Mouse (Mus musculus) testis, postnatal 10 days (tissue): ENCODE data around the gene Krt17.
A peak's percentile ranks its signal among the peaks of the same experiment; 100 is the strongest.
"Not testable (repeated sequence)": the region's sequence is repeated elsewhere in the genome, so short reads cannot be mapped to it uniquely, and the experiment has no call there.

Experiments
- DNase-seq: peaks from one replicate; pipeline ENCODE4 v3.0.0; 2021; ENCODE audit warnings: low spot score

Gene Krt17

DNA sequence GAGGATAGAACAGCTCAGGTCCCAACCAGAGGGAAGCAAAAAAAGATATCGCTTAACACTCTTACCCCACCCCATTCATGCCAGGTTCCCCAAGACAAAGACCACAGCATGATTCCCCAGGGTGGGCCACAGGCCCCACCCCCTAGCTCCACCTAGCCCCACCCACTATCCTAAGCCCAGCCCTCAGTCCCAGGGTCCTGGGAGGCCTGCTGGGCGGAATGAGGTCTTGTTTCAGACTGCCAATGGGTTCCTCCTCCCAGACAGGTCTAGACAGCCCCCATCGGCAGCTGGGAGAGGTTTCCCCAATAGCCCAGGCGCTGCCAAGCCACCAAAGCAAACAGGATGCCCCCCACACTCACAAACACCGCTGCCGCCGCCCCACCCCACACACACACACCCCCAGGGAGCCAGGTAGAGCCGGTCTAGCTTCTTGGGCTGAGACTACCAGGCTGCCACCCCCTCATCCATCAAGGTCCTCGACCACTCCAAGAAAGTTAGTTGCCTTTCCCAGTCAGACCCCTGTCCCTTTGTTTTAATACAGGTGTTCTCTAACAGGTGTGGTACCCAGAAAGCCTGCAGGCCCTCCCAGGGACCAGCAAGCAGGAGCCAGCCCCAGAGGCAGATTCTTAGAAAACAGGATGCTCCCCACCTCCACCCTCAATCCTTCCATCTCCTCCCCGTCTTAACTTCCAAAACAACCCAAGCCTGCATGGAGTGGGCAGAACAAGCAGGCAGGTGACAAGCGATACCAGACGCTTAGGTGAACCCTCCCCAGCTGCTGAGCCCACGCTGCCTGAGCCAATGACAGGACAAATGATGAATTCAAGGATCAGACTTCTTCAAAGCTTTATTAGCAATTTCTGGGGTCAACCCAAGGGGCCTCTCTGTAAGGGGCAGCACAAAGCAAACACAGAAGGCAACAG lies 1.5 kb upstream of the Krt17 start:
- peak; percentile 38 for DNase-seq

DNA sequence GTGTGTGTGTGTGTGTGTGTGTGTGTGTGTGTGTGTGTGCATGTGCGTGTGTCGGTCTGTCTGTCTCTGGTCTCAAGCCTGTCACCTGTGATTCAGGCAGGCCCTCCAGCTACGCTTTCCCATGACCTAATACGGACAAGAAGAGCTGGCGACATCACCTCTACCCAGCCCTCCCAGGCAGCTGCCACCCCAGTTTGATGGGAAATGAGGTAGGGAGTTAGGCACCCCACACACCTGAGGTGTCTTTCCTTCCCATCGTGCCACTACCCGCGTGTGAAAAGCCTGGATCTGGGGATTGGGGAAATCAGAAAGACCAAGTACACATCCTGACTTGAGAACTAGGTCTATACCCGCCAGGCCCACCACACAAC lies 391 bp upstream of the Krt17 start:
- no peak for DNase-seq

DNA sequence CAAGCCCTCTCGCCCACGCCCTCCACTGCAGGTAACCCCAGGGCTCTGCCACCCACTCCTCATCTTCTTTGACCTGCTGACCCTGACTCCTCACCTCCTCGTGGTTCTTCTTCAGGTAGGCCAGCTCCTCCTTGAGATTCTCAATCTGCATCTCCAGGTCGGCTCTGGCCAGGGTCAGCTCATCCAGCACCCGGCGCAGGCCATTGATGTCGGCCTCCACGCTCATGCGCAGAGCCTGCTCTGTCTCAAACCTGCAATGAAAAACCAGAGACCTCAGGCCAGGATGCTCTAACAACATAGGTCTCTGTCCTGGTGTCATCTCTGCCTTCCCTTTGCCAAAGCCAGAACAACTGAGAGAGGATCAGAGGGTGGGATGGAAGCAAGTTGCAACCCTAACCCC lies 1.8 kb downstream of the Krt17 start:
- peak; percentile 37 for DNase-seq

DNA sequence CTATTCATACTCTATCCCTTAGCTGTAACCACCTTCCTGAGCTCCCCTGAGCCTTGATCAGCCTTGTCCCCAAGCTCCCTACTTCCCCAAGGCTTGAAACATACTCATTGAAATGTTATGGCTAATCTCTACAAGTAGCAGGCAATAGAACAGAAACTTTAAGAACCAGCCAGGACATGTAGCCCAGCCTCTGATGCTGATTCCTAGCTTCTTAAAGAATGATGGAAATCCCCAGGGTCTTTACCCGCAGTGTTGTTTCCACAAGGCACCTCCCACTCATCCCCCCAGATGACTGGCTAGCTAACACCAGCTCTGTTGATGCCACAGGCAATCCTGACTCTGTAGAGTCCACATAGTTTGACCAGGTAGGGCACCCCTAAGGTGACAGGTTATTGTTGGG lies 2.9 kb downstream of the Krt17 start:
- DNase-seq: peak; percentile 21

DNA sequence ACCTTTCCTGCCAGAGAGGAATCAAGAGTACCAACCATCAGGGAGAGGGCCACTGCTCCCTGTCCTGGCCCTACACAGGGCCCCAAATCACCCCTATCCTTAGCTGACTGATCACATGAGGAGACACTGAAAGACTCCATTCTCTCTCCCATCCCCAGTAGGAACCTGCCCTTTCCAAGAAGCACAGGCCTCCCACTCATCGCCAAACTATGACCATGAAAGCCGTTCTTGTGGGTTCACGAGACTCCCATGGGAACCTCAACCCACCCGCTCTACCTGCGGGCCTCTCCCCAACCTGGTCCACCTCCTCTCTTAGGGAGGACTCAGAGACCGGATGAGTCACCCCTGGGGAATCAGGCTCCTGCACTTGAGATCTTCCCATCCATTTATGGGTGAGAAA lies 5.3 kb downstream of the Krt17 start:
- no peak for DNase-seq

DNA sequence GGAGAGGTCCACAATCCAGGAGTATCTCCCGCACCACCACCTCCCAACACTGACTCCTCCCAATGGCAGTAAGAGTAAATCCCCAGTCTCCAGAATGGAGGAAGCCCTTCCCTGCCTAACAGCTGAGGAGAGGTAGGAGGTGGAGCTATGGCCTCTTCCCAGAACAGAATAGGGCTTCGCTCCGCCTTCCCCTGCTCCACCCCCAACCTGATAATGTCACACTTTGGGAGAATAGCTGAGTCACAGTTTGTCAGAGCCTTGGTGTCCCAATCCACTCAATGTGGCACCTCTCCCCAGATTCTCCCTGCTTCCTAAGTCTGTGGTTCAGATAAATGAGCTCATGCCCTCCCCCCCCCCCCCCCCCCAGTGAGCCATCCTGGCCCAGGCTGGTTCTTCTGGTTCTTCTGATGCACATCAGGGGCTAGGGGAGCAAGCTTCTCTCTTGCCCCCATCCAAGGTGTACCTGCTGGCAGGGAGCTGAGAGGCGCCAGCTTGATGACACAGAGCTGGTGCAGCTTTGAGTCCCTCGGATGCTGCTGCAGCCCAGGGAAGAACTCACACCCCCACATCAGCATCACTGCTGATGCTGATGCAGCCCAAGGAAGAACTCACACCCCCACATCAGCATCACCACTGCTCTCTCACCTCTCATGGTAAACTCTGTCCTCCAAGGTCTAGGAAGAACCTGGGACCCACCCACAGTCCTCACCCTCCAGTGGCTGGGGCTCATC lies 6.3 kb downstream of the Krt17 start:
- DNase-seq: no peak

DNA sequence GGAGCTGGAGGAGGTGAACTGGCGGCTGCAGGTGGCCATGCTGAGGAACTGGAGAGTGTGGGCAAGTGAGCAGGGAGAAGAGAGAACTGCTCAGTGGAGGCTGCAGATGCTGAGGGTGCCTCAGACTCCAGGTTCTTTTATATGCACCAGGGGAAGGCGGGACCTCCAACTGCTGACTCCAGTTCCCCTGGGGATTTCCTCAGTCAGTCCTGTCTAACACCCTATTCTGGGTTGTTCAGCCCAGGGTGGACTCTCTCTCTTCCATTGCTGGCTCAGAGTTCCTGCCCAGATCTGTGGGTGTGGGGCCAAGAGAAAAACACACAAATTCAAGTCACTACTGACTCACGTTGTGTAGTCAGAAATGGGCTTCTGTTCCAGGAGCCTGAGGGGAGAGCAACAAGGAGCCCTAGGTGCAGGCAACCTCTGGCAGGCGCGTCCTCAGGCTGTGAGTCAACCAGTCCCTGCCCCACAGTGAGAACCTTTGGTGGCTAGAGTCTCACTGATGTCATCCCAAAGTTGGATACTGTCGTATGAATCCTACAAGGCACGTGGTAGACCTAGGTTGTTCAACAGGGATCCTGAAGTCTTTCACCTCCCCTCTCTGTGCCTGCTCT lies 11.9 kb downstream of the Krt17 start, which contains the start of gene Krt16:
TSS of gene Krt16 (minus strand) at position 51 of the 614 bp plus-strand sequence.
- DNase-seq: no peak

DNA sequence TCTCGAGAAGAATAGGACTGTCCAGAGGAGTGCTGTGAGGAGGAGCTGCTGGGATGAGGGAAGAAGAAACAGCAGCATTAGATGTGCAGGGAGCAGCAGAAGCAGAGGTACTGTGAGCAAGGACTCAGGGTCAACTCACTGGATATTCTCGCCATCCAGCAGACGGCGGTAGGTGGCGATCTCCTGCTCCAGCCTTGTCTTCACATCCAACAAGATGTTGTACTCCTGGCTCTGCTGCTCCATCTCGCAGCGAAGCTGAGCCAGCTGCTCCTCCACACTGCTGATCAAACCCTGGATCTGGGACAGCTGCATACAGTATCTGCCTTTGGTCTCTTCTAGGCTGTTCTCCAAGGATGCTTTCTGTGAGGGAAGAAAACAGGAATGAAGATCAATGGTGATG lies 14.4 kb downstream of the Krt17 start:
- DNase-seq: not testable (repeated sequence)

DNA sequence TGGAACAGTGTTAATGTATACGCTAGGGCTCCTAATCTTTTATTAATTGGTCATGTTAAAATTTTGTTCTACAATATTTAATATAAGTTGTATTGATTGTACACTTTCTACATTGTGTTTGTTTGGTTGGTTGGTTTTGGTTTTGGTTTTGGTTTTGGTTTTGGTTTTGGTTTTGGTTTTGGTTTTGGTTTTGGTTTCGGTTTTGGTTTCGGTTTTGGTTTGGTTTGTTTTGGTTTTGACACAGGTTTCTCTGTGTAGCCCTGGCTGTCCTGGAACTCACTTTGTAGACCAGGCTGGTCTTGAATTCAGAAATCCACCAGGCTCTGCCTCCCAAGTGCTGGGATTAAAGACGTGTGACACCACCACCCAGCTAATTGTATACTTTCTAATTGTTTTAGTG lies 20.6 kb downstream of the Krt17 start:
- DNase-seq: not testable (repeated sequence)

DNA sequence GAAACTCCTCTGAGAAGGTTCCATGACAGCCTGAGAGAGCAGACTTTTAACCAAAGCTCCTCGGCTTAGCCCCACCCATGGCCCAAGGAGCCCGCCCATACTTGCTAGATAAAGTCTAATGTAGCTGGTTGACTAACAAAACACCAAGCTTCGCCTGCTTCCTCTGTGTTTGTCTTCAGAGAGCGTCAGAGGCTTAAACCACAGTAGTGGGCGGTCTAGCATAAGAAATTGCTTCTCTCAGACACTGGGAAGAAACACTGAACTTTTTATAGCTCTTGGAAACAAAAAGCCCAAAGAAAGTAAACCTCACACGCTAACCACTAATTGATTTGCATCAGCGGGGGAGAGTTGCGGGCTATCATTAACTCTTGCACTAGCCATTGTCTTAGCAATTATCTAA lies 39.1 kb downstream of the Krt17 start:
- DNase-seq: no peak

DNA sequence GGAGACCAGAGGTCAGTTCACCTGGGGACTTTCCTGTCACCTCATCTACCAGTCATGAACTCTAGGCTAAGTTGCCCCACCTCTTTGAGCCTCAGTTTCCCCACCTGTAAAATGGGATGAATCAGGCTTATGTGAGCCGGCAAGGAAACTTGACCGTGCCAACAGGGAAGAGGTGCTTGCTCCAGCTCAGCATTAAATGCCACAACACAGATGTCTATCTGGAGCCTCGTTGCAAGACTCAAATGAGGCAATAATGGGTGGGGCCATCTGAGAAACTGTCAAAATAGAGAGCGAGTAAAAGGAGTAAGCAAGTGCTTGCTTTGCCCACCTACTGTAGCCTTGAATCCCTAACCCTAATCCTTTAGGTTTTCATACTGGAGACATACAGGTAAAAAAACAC lies 41.5 kb downstream of the Krt17 start:
- DNase-seq: no peak

DNA sequence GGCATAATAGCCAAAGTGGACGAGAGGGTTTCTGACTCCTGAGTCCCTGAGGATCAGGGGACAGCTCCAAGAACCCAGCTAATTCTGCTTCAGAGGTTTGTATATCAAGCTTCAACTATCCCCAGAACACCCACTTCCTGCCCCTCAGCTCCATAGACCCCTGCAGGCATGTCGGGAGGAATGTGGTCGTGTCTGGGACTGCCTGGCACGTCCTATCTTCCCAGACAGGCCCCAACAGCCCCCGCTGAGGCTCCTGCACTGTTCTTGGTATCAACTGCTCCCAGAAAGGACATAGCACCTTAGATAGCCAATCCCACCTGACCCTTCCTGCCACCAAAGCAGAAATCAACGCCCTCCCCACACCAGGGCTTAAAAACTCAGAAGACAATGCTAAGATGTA lies 52.3 kb downstream of the Krt17 start:
- no peak for DNase-seq

DNA sequence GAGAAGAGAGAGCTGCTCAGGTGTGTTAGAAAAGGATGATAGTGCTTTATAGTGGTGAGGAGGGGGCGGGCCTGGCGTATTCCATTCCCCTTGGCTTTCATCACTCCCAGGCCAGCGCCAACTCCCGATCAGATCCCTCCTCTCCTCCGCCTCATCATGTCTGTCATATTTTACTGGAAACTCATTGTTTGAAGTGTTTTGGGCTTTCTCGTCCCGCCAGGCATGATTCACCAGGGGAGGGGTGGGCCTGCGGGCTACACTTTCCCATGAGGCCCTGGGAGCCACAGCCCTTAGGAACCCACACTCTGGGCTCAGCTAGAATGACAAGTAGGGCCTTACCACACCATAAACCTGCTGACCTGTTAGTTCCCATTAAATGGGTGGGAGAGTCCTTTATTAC lies 53.3 kb downstream of the Krt17 start, which contains the start of gene Krt14:
TSS of gene Krt14 (minus strand) at position 51 of the 400 bp plus-strand sequence.
- DNase-seq: no peak
